Mouse (Mus musculus) urinary bladder, postnatal 10 days (tissue): ENCODE measurements around the gene Acsm3.
A peak's percentile ranks its signal among the peaks of the same experiment; 100 is the strongest.
"Not testable (repeated sequence)": the region's sequence is repeated elsewhere in the genome, so short reads cannot be mapped to it uniquely, and the experiment has no call there.

Experiments used
- DNase-seq: peaks from one replicate; pipeline ENCODE4 v3.0.0; 2022; ENCODE audit warnings: low spot score

Gene Acsm3

GRCm38 (mm10) chr7:119760527-119760951 lies at the start of gene Acsm3:
Gene Acsm3 (plus strand): TSS chr7:119760923.
- no peak for DNase-seq

DNA sequence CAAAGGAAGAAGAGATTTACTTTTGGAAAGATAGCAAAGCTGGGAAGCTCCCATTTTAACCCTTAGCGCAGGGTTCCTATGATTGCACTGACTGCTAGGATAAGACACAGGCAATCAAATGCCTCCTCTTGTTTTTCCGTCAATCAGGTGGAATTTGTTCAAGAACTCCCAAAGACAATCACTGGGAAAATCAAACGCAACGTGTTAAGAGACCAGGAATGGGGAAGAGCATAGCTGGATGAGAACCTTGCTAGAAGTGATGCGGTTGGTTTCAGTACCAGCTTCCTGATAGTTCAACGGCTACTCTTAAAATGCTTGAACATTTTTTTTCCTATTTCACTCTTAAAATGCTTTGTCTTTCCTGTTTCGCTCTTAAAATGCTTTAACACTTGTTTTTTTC lies 46.6 kb upstream of the Acsm3 start:
- DNase-seq, result no peak

GRCm38 (mm10) chr7:119720253-119720946 lies 40.3 kb upstream of the Acsm3 start, which contains the start of gene Thumpd1:
Gene Thumpd1 (minus strand): TSS chr7:119720798.
- DNase-seq, result peak; percentile 85

GRCm38 (mm10) chr7:119720947-119721310 lies 39.8 kb upstream of the Acsm3 start:
- DNase-seq, result no peak

GRCm38 (mm10) chr7:119727621-119728020 lies 33.1 kb upstream of the Acsm3 start:
- DNase-seq, result no peak

- DNase-seq, result not testable (repeated sequence)
Measured at GRCm38 (mm10) chr7:119731262-119731661, 29.5 kb upstream of the Acsm3 start.

DNA sequence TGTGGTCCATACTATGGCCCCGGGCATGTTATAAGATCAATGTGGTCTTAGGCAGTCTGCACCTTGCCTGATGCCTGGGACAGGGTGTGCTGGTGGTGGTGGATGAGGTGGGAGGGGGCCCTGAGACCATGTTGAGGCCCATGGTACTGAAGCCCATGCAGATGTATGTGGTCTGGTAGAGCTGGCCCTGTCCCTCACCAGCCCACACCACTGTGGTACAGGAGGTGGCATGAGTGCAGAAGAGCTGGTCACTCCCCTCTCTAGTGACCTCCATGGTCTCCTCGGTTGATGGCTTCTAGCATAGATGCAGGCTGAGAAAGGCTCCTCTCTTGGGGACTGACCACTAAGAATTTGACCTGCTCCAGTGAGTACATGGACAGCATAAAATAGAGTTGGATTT lies 21.8 kb upstream of the Acsm3 start:
- no peak for DNase-seq

GRCm38 (mm10) chr7:119739798-119740468 lies 20.8 kb upstream of the Acsm3 start:
- DNase-seq, result not testable (repeated sequence)

GRCm38 (mm10) chr7:119744321-119744720 lies 16.4 kb upstream of the Acsm3 start:
- no peak for DNase-seq

GRCm38 (mm10) chr7:119745869-119746268 lies 14.9 kb upstream of the Acsm3 start:
- no peak for DNase-seq

- DNase-seq, result no peak
Measured at GRCm38 (mm10) chr7:119748761-119749160, 12.0 kb upstream of the Acsm3 start.

- DNase-seq, result no peak
Measured at GRCm38 (mm10) chr7:119749942-119750341, 10.8 kb upstream of the Acsm3 start.

DNA sequence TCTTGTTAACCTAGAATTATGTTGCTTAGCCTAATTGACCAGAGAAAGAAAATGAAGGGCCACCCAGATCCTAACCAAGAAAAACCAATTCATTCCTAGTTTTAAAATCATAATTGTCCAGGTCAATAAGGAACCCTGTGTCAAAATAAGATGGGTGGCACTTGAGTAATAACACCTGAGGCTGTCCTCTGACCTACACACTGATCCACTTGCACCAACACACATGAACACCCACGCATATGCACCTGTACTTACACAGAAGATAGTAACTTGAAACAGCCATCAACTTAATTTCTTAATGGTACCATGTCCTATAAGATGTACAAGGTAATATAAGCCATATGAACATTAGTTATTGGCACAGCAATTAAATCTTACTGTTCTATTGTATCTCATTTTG lies 7.0 kb upstream of the Acsm3 start:
- no peak for DNase-seq

GRCm38 (mm10) chr7:119762166-119762697 lies 1.5 kb downstream of the Acsm3 start:
- DNase-seq, result no peak

GRCm38 (mm10) chr7:119764377-119764776 lies 3.7 kb downstream of the Acsm3 start:
- no peak for DNase-seq

DNA sequence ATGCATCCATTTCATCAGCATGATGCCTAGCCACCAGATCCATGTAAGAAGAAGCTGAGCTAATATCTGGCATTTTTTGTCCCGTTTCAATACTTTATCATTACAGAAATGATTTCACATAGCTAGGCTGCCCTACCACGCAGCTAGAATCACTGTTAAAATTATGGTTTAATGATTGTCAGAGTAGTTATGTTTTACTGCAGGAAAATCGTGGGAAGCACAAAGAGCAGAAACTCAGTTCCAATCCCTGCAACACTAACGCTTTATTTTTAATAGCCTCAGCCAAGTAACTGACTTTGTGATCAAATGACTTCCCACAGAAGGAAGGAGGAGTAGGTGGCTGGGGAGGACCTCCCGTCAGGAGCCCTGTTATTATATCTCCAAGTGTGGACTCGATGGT lies 6.3 kb downstream of the Acsm3 start:
- DNase-seq, result no peak

- DNase-seq, result no peak
Measured at GRCm38 (mm10) chr7:119769895-119770294, 9.2 kb downstream of the Acsm3 start.

GRCm38 (mm10) chr7:119783453-119783852 lies 22.7 kb downstream of the Acsm3 start:
- no peak for DNase-seq

GRCm38 (mm10) chr7:119784908-119785307 lies 24.2 kb downstream of the Acsm3 start:
- no peak for DNase-seq

- DNase-seq, result no peak
Measured at GRCm38 (mm10) chr7:119789024-119789423, 28.3 kb downstream of the Acsm3 start.

- peak; percentile 32 for DNase-seq
Measured at GRCm38 (mm10) chr7:119793586-119794250, 33.0 kb downstream of the Acsm3 start, which contains the start of the genes Rexo5 and Eri2. Gene Rexo5 (plus strand): TSS chr7:119794006. Gene Eri2 (minus strand): TSS chr7:119794058.

- no peak for DNase-seq
Measured at GRCm38 (mm10) chr7:119794251-119794638, 33.5 kb downstream of the Acsm3 start.

DNA sequence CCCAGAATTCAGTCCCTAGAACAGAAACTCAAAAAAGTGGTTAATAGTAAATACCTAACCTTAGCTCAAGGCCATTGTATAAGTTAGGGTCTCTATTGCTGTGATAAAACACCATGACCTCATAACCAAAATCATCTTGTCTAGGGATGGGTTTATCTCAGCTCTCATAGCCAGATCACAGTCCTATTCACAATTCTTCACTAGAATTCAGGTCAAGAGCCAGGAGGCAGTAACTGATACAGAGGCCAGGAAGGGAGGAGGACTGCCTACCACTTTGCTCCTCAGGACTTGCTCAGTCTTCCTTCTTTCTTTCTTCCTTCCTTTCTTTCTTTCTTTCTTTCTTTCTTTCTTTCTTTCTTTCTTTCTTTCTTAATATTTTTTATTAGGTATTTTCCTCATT lies 34.6 kb downstream of the Acsm3 start:
- DNase-seq, result no peak
